ENCODE assay signal across 11 mouse cellular contexts in the genomic region with DNA sequence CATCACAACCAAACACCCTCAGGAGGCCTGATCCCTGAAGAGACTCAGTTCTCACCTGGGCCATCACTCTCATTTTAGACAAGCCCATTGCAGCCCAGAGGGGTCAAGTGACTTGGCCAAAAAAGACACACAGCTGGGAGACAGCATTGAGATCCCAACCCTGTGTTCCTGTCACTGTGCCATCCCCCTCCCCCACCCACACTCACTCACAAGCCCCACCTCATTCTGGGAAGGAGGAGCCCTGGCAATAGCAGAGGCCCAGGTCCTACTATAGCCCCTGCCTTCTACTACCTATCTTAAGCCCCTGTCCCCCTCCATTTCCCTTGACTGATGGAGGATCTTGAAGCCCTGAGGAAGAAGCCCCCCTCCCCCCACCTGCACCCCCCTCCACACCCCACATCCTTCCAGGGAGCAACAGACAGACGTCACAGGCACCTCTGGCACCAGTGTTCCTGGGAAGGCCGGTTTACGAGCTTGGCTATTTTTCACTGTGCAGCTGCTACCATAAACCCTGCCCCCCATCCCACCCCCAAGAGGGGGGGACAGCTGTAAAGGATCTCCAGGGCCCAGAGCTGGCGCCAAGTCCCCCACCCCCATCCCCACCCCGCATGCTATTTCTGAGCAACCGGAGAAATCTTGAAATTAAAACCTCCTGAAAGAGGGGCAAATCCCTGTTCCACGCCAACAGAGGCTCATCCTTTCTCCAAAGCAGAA. TPM values are rescaled to one million over a fixed set of nuclear protein-coding genes. Genes with fewer than 3 reads are reported as not detected.
DNase-seq lines count a peak whose midpoint lies in the region; ATAC-seq and TF ChIP-seq lines count a peak whose summit lies in the region.
"Had no signal": no experiment of that assay in that cellular context is flagged by ENCODE, and none has a peak within 500 bp of the region (broad histone marks: within the 10 kb centered on the region; RNA-seq: fewer than 3 reads in every experiment).

No protein-coding gene starts in this region.

- no peak overlapping the region for H3K9ac ChIP-seq in lung, postnatal 0 days (replicated peaks; ENCODE audit: low read depth)

- peaks cover 7% of the 10 kb centered on the region; the same call in 1 of the 2 replicates for H3K27me3 ChIP-seq in heart, embryonic 10.5 days (ENCODE audit: insufficient read depth, poor library complexity, severe bottlenecking)
- no peaks in the 10 kb centered on the region for H3K27me3 ChIP-seq in lung, postnatal 0 days (replicated peaks; ENCODE audit: insufficient read depth, low read length)

- intact Hi-C loops in heart, postnatal 25 days (cut with DNase I): no loop called here

- H3K4me1 ChIP-seq in heart, embryonic 10.5 days: peaks cover 42% of the 10 kb centered on the region
- H3K4me1 ChIP-seq in lung, postnatal 0 days (ENCODE audit: insufficient read depth, low read depth, low read length): peaks cover 3% of the 10 kb centered on the region; the same call in 1 of the 2 replicates

- no peak for DNase-seq in heart, embryonic 10.5 days (ENCODE audit: low spot score)
- no peak for DNase-seq in heart, postnatal 25 days (ENCODE audit: low spot score)
- DNase-seq in NIH3T3 (ENCODE audit: low read depth): peak; percentile 40
- peak; percentile 47 for DNase-seq in kidney, adult 11 months
- peak; percentile 87 for DNase-seq in lung, postnatal 0 days (ENCODE audit: low spot score)
- no peak for DNase-seq in adrenal gland, postnatal 4 days (ENCODE audit: low spot score in 2 of 2)
- DNase-seq in layer of hippocampus, adult 11-12 months (ENCODE audit: low spot score): no peak
- DNase-seq: cerebellum, postnatal 14 days; heart, adult 11 months; right cerebral cortex, postnatal 25 days had no signal

- peak overlapping the region; percentile 69 for H3K27ac ChIP-seq in heart, embryonic 10.5 days
- H3K27ac ChIP-seq in lung, postnatal 0 days (ENCODE audit: low read length): peak overlapping the region; percentile 57

- H3K4me3 ChIP-seq in heart, embryonic 10.5 days: no peak overlapping the region
- no peak overlapping the region for H3K4me3 ChIP-seq in lung, postnatal 0 days (ENCODE audit: low read depth, low read length)

- no peaks in the 10 kb centered on the region for H3K9me3 ChIP-seq in heart, embryonic 10.5 days
- no peaks in the 10 kb centered on the region for H3K9me3 ChIP-seq in lung, postnatal 0 days (ENCODE audit: low read length)

- WGBS in heart, embryonic 10.5 days: 50% methylated on average over 7 of the region's 7 CpGs
- 24% methylated on average over 7 of the region's 7 CpGs for WGBS in lung, postnatal 0 days

- no peak for TF ChIP-seq CTCF in lung, postnatal 0 days (IDR thresholded peaks at IDR 0.05)

- H3K4me2 ChIP-seq in lung, postnatal 0 days (replicated peaks; ENCODE audit: low read depth, low read length): no peak overlapping the region

- H3K36me3 ChIP-seq in heart, embryonic 10.5 days: 0 out of 2 replicates have a peak, but pooled peaks cover 3% of the 10 kb centered on the region
- no peaks in the 10 kb centered on the region for H3K36me3 ChIP-seq in lung, postnatal 0 days (ENCODE audit: insufficient read depth, low read length)

- no peak for TF ChIP-seq EP300 in lung, postnatal 0 days (IDR thresholded peaks at IDR 0.05)

- ATAC-seq in lung, postnatal 0 days: peak; percentile 85
- no peak for ATAC-seq in erythroid progenitor cell, adult 5-6 weeks (replicated peaks; ENCODE audit: low FRiP score, poor library complexity, severe bottlenecking)

RNA-seq across cellular contexts. Expression of gene Tmem119, which starts 11.1 kb away (rescaled TPM):
- polyA plus RNA-seq in heart, embryonic 10.5 days (2016; fragmentation: Nextera tagmentation; extraction: Ambion mirVana): 13.5 and 42.1 TPM in 2 replicates
- 1 to 10 TPM; 6.7 to 7.3 TPM for total RNA-seq in heart, postnatal 25 days (2021)
- 107 and 110 TPM in 2 replicates for polyA plus RNA-seq in lung, postnatal 0 days (2015; fragmentation: Nextera tagmentation; extraction: Ambion mirVana)
- 2.9 TPM in 1 of 2 replicates, not detected in the other for total RNA-seq in erythroid progenitor cell, adult 5-6 weeks (2015; ENCODE audit: low replicate concordance)
- 3.0 TPM in 1 of 2 replicates, not detected in the other for total RNA-seq in erythroid progenitor cell, adult 5-6 weeks (2017; ENCODE audit: low replicate concordance)
- total RNA-seq in adrenal gland, postnatal 4 days (2021): 10 to 100 TPM; 24.5 to 25.2 TPM

RNA-seq across cellular contexts. Expression of gene Iscu, which starts 16.7 kb away (rescaled TPM):
- 98.7 and 105 TPM in 2 replicates for polyA plus RNA-seq in heart, embryonic 10.5 days (2016; fragmentation: Nextera tagmentation; extraction: Ambion mirVana)
- 100 to 1,000 TPM; 164 to 165 TPM for total RNA-seq in heart, postnatal 25 days (2021)
- 197 and 225 TPM in 2 replicates for polyA plus RNA-seq in lung, postnatal 0 days (2015; fragmentation: Nextera tagmentation; extraction: Ambion mirVana)
- 54.9 and 75.3 TPM in 2 replicates for total RNA-seq in erythroid progenitor cell, adult 5-6 weeks (2015; ENCODE audit: low replicate concordance)
- 36.4 and 52.0 TPM in 2 replicates for total RNA-seq in erythroid progenitor cell, adult 5-6 weeks (2017; ENCODE audit: low replicate concordance)
- total RNA-seq in adrenal gland, postnatal 4 days (2021): 100 to 1,000 TPM; 417 to 454 TPM

RNA-seq across cellular contexts. Expression of gene Sart3, which starts 16.9 kb away (rescaled TPM):
- polyA plus RNA-seq in heart, embryonic 10.5 days (2016; fragmentation: Nextera tagmentation; extraction: Ambion mirVana): 46.0 and 63.9 TPM in 2 replicates
- 10 to 100 TPM; 14.1 to 17.1 TPM for total RNA-seq in heart, postnatal 25 days (2021)
- 12.8 and 16.9 TPM in 2 replicates for polyA plus RNA-seq in lung, postnatal 0 days (2015; fragmentation: Nextera tagmentation; extraction: Ambion mirVana)
- 8.4 and 22.0 TPM in 2 replicates for total RNA-seq in erythroid progenitor cell, adult 5-6 weeks (2015; ENCODE audit: low replicate concordance)
- 32.1 and 44.9 TPM in 2 replicates for total RNA-seq in erythroid progenitor cell, adult 5-6 weeks (2017; ENCODE audit: low replicate concordance)
- 10 to 100 TPM; 48.2 to 53.9 TPM for total RNA-seq in adrenal gland, postnatal 4 days (2021)

RNA-seq across cellular contexts. Expression of gene Selplg, which starts 43.2 kb away (rescaled TPM):
- 0.64 and 1.3 TPM in 2 replicates for polyA plus RNA-seq in heart, embryonic 10.5 days (2016; fragmentation: Nextera tagmentation; extraction: Ambion mirVana)
- total RNA-seq in heart, postnatal 25 days (2021): 1 to 10 TPM; 2.4 to 3.6 TPM
- 14.6 and 15.1 TPM in 2 replicates for polyA plus RNA-seq in lung, postnatal 0 days (2015; fragmentation: Nextera tagmentation; extraction: Ambion mirVana)
- 81.1 and 83.0 TPM in 2 replicates for total RNA-seq in erythroid progenitor cell, adult 5-6 weeks (2015; ENCODE audit: low replicate concordance)
- total RNA-seq in erythroid progenitor cell, adult 5-6 weeks (2017; ENCODE audit: low replicate concordance): 26.7 and 29.5 TPM in 2 replicates
- total RNA-seq in adrenal gland, postnatal 4 days (2021): 1 to 10 TPM; 3.2 to 4.3 TPM

RNA-seq across cellular contexts. Expression of gene Ficd, which starts 53.6 kb away (rescaled TPM):
- 5.3 and 6.4 TPM in 2 replicates for polyA plus RNA-seq in heart, embryonic 10.5 days (2016; fragmentation: Nextera tagmentation; extraction: Ambion mirVana)
- 1 to 10 TPM; 6.4 to 7.8 TPM for total RNA-seq in heart, postnatal 25 days (2021)
- polyA plus RNA-seq in lung, postnatal 0 days (2015; fragmentation: Nextera tagmentation; extraction: Ambion mirVana): 6.7 and 6.8 TPM in 2 replicates
- total RNA-seq in erythroid progenitor cell, adult 5-6 weeks (2015; ENCODE audit: low replicate concordance): 1.4 TPM in 1 of 2 replicates, not detected in the other
- 0.30 and 2.2 TPM in 2 replicates for total RNA-seq in erythroid progenitor cell, adult 5-6 weeks (2017; ENCODE audit: low replicate concordance)
- 10 to 100 TPM; 10.7 to 13.6 TPM for total RNA-seq in adrenal gland, postnatal 4 days (2021)

Comparison
In these comparisons a context has a peak if more than half of its experiments do, and no peak if none do; other contexts are left out.
1. DNase-seq: peak in NIH3T3 (single experiment), kidney, adult 11 months (single experiment) and lung, postnatal 0 days (single experiment); none in heart, embryonic 10.5 days (single experiment), heart, postnatal 25 days (single experiment), adrenal gland, postnatal 4 days (0 of 2) and layer of hippocampus, adult 11-12 months (single experiment).